Mouse (Mus musculus) gastrocnemius, postnatal 14 days (tissue): ENCODE data around the gene Col1a1. TPM values are rescaled to one million over a fixed set of nuclear protein-coding genes. Genes with fewer than 3 reads are reported as not detected.

ENCODE experiments used
- DNase-seq: peaks from one replicate; pipeline ENCODE4 v3.0.0; 2021; ENCODE audit warnings: mixed read lengths
- intact Hi-C: fragments of 180-260 bp; cut with DNase I; formaldehyde crosslinking; loops from one replicate; pipeline ENCODE4 v1.15.1; 2025; ENCODE audit warnings: low total_unique reads
- total RNA-seq, 2 experiments: library from RNA; stranded (reverse); gene quantifications; 2 replicates each; pipeline ENCODE4 v1.2.3; 2021

Gene Col1a1
- total RNA-seq, 2 experiments from 2014 or later, result 3,539 to 4,018 TPM

DNA sequence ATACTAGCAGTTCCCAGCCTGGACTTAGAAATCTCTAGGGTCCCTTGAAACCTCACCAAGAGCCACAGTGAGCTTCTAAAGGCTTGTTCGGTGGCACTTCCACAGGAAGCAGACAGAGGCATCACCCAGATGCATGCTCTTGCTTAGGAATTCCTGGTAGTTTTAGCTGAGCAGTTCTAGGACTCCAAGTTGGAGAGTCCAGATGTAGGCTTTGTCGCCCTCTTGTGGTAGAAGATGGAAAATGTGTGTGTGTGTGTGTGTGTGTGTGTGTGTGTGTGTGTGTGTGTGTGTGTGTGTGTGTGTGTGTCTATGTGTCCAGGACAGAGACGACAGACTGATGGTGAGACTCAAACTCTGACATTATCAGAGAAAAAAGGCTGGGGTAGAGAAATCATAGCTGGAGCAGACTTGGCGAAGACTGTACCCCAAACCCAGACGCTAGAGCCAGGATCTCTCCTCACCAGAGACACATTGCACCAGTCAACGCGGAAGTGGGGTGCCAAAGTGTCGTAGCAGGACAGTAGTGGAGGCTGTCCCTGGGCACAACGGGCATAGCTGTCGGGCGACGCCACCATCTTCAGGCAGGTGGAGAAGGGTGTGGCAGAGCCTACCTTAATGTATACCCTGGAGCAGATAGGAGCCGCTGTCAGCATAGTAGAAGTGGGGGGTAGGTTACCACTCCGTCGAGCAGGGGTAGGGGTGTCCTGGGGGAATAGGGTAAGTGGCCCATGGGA lies 34.4 kb downstream of the Col1a1 start:
- no peak for DNase-seq
- intact Hi-C loops, result loop anchor here (5.0 kb wide), 1 partner anchor 33 kb away; the partner anchor contains the start of gene Col1a1

DNA sequence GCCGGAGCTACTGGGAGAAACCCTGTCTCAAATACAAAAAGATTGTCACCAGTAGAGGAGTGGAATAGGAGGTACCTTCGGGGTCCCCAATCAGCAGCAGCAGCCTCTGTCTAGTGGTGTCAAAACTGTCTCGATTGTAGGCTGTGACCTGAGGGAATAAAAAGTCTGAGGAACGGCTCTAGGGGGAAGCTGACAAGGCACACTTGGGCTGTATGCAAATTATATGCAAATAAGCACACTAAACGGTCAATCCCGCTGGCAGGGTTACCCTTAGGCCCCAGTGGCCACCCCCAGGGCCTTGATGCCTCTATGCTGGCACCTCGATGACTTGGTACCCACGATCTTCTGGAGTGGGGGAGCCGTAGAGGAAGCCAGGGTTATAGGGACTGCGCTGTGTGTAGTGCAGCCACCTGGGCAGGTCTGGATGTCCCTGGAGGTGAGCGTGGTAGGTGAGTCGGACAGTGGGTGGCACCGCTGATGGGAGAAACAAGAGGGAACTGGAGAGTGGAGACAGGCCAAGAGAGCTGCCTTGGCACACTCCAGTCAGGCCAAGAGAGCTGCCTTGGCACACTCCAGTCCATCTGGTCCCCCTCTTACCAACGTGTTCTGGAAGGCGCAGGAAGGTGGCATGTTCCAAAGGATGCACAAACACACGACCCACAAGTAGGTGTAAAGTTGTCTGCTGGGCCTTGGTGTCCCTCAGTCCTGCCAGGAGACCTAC lies 36.0 kb downstream of the Col1a1 start:
- DNase-seq, result no peak
- intact Hi-C loops, result loop anchor here (5.0 kb wide), 1 partner anchor 35 kb away; the partner anchor contains the start of gene Col1a1

DNA sequence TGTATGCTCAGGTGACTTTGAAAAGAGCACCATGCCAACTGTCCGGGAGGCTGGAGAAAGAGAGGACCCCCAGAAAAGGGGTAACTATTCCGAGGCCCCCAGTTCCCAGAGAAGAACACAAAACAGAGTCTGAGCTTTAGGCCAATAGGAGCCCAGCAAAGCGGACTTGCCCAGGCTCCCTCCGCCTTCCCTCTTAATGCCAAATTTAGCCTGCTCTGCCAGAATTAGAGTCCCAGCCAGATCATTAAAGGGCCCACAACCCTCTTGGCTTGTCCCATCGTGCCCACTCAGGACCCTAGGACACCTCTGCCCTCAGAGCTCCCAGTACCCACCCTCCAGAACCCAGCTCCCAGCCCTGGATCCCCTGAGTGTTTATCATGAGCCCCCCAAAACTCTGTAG lies 36.9 kb downstream of the Col1a1 start:
- DNase-seq, result no peak

DNA sequence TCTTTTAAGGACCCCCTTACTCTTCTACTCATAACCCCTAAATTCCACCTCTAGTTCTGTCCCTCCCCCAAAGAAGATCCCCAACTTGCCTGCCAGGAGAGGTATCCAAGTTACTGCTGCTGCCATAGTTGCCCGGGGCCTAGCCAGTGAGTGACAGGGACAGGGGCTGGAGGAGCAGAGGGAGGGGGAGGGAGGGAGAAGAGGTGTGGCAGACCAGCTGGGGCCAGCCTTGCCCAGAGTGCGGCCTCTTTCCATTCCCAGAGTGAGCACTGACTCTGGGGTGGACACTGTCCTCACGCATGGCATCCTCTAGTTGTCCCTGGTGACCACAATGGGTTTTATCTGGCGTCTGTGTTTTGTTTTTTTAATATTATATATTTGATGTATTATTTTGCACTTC lies 37.3 kb downstream of the Col1a1 start:
- intact Hi-C loops, result loop anchor here (5.0 kb wide), 1 partner anchor 36 kb away; the partner anchor contains the start of gene Col1a1
- peak; percentile 78 for DNase-seq

More for the DNA sequence above, 36.9 kb downstream of the Col1a1 start:
- intact Hi-C loops, result loop anchor here (5.0 kb wide), 1 partner anchor 36 kb away; the partner anchor contains the start of gene Col1a1

DNA sequence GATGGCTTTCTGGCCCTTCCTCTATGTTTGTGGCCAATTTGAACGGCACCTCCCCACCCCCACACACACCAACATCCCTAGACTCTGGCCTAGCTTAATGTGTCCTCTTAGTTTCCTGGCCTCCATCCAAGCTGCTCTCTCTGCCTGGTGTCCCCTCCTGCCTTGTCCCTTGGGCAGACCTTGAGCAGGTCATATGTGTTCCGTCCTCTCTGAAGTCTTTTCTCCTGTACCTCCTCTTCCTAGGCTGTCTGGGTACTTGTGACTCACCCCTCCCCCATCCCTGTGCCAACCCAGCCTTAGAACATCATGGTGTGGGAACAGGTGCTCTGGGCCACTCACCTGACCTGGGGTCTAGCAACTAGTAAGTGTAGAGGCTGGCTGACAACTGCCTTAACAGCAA lies 38.9 kb downstream of the Col1a1 start:
- no peak for DNase-seq
- intact Hi-C loops, result loop anchor here (5.0 kb wide), 1 partner anchor 38 kb away; the partner anchor contains the start of gene Col1a1

DNA sequence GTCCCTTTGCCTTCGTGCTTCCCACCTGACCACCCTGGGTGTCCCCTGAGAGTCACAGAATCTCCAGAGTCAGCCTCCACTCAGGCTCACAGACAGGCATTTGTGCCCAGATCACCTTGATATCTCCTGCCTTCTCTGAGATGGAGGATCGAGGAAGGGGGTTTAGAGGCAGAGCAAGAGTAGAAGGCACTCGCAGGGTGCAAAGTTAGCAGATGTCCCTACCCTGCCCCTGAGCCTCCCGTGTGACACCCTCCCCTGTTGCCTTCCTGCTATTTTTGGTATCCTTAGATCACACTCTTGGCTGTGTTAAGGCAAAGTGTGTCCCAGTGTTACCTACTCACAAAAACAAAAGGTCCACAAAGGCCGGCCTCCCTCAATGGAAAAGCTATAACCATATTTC lies 40.2 kb downstream of the Col1a1 start, which contains the start of gene Sgca:
Sgca (minus strand) TSS at position 129 of the 400 bp plus-strand sequence.
- no peak for DNase-seq
- intact Hi-C loops, result no loop called here

DNA sequence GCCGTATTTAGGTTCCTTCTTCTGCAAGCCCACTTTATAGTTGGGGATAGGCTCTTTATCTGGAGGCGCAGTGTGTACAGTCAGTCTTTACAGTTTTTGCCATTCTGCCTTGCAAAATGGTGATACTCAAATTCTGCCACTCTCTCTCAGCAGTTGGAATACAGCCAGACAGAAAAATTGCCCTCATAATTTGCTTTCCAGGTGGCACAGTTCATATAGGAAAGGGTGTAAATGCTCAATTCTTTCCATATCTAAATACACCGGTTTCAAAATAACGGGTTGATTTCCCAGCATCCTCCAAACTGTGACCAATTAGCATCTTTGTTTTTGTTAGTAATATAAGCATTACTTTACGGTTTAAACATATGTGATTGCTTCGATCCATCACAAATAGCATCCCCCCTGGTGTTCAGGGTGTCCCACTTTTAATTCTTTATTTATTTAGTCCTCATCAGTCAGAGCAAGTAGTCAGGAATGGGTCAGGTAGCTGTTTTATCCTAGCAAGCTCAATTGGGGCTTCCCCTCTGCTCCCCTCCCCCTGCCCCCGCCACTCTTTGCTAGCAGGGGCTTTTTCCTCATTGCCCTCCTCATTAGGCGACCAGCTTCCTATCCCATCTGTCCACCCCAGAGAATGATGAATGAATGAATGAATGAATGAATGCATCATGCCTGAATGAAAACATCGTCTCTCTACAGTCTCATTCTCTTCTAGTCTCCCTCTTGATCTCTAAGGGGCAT lies 42.3 kb downstream of the Col1a1 start:
- intact Hi-C loops, result no loop called here
- DNase-seq, result no peak

DNA sequence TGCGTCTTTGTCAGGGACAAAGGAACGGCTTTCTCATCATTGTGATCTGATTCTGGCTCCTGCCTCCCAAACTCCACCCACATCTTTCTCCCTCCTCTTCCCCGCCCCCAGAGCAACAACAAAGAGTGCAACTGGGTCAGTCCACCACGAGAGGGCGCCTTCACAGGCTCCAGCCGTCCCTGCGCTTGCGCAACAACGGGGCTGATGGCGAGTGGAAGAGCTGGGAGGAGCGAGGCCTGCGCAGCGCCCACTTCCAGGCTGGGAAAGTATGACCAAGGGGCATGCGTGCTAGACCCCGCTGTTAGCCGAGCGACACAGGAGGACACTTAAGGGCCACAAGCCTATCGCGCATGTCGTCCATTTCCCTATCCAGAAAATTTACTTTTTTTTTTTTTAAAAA lies 42.9 kb downstream of the Col1a1 start:
- intact Hi-C loops, result no loop called here

DNA sequence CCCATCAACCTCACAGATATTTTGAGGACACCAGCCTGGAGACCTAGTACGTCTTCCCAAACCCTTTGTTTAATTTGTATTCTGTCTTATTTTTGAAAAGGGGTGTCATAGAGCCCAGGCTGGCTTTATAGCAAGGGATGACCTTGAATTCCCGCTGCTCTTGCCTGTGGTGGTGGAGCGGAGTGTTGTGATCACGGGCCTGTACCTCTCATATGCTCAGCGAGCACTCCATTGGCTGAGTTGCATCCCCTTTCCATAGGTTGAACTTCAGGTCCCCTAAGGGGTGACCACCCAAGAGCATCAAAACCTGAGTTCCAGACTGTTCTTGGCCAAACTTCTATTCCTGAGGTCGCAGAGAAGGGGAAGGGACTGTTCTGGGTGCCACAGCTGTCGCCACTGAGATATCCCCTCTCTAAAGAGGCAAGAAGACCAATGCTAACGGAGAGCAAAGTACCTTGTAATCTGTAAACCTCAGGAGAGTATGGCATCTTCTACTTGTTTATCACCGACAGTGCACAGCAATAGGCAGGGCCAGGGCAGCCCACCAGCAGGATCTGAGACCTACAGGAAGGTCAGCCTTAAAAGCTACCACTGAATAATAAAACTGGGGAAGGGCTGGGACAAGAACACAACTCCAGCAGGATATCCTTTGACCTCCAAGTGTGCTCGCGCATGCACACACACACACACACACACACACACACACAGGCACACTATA lies 43.6 kb downstream of the Col1a1 start:
- intact Hi-C loops, result no loop called here
- DNase-seq, result no peak

More for the DNA sequence above, 42.9 kb downstream of the Col1a1 start:
- DNase-seq, result peak; percentile 97

DNA sequence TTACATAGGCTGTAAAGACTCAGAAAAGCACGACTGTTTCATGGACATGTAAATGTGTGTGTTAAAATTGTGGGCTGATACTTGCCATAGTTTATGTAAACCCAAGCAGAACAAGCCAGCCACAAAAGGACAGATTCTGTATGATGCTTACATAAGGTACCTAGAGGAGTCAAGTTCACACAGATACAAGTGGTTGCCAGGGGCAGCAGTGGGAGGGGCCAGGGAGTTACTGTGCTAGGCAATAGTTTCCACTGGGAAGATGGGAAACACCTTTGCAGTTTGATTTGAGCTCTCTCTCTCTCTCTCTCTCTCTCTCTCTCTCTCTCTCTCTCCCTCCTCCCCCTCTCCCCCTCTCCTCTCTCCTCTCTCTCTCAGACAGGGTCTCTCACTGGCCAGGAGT lies 49.1 kb downstream of the Col1a1 start:
- no peak for DNase-seq
- intact Hi-C loops, result no loop called here

DNA sequence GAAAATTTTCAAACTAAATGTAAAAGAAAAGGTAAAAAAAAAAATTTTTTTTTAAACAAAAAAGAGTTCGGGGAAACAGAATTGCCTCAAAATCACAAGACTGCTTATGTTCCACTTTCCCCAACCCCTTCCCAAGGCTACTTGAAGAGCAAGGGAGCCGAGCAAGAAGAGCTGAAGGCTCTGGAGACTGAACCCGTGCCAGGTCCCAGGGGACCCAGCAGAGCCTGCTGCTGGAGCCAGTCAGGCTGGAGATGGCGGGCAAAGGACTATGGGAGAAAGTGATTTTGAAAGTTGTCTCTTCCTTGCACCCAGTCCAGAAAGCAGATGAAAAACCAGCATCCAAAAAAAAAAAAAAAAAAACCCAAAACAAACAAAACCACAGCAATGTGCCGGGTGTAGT lies 49.8 kb downstream of the Col1a1 start:
- DNase-seq, result peak; percentile 6
- intact Hi-C loops, result no loop called here

DNA sequence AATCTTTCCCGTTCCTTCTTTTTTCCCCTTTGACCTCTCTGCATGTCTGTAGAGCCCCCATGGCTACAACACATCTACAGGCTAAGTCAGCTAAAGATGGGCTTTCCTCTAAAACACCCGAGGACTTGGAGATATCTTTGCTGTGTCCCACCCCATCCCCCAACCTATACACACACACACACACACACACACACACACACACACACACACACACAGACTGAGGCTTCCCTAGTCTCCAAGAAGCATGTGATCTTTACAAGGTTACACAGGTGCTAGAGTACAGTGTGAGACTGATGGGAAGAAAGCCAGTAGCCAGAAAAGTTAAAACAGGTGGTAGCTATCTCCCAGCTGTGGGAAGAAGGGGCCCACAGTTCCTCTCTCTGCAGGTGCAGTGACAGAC lies 50.4 kb downstream of the Col1a1 start:
- intact Hi-C loops, result no loop called here
- no peak for DNase-seq

DNA sequence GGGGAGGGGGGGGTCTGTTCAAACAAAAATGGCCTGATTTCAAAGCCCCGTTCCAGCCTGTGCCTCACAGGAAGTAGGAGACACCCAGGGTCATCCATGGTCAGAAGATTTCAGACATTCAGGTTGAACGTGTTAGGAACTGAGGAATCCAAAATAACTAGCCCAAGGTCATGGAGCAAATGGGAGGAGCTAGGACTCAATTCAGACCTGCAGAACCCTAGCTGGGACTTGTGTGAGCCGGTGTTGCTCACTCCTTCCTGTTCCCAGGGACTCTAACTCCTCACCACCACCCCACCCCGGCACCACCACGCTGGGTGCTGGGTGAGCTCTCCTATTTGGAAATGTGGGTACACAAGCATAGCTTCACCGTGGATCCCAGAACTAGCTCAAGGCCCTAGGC lies 51.3 kb downstream of the Col1a1 start:
- intact Hi-C loops, result no loop called here
- DNase-seq, result no peak

DNA sequence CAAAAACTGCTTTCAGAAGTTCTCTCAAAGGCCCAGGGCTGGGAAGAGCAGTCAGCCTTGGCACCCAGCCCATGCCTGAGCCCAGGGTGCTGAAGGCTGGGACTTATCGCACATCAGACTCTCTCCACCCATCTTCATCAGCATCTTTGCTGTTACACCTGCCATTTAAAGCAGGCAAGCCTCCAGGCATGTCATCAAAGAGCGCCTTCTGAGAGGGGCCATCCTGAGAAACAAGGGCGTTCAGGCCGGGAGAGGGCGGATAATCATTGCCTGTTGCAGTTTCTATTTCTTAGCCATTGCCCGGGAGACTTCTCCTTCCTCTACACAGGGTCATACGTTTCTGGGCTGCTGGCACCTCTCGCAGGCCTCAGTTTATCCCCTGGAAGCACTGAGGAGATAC lies 51.8 kb downstream of the Col1a1 start:
- intact Hi-C loops, result no loop called here
- peak; percentile 3 for DNase-seq

DNA sequence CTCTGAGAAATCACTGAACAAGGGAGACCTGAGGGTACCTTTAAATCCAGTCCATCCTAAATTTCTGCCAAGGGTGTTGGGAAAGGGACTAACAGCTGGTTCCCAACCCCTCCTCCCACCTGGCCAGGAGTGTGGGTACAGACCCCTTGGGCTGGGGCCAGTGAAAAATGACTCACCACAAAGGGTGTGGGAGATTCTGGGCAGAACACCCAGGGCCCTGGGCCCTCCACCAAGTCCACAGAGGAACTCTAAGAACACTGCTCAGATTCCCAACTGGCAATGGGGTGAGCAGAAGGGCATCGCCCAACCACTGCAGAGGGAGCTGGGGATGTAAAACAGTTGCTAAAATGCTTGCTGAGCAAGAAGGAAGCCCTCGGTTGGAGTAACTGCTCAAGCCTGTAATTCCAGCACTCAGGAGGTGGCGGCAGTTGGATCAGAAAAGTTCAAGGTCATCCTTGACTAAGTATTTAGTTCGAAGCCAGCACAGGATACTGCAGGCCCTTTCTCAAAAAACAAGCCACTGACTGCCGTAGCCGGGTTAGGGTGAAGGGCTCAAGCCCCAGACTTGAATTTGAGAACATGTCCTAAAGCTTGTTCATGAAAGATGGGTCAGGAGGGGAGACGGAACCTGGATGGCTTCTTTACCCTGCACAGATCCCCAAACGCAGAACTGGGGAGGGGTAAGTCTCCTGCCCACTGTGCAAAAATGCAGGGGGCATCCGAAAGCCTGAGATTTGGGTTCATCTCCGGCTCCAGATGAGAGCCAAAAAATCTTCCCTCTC lies 52.9 kb downstream of the Col1a1 start:
- DNase-seq, result peak; percentile 82
- intact Hi-C loops, result no loop called here

DNA sequence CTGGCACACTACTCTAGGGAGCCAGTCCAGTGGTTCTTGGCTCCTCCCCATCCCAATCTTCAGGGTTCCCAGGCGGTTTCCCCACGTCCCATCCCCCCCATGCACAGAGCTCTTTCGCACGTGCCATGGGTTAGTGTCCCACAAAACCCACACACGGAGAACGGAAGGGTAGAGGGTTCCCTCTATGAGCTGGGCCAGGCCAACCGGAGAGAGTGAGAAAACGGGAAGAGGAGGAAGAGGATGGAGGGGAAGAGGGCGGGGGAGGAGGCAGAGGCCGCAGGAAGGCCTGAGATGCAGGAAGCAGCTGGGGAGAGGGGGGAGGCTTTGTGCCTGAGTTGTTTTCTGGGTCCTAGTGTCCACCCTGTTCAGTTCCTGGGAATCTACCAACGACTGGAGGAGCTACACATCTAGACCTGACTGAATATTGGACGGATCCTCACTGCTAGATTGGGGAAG lies 53.6 kb downstream of the Col1a1 start:
- DNase-seq, result peak; percentile 82
- intact Hi-C loops, result no loop called here

DNA sequence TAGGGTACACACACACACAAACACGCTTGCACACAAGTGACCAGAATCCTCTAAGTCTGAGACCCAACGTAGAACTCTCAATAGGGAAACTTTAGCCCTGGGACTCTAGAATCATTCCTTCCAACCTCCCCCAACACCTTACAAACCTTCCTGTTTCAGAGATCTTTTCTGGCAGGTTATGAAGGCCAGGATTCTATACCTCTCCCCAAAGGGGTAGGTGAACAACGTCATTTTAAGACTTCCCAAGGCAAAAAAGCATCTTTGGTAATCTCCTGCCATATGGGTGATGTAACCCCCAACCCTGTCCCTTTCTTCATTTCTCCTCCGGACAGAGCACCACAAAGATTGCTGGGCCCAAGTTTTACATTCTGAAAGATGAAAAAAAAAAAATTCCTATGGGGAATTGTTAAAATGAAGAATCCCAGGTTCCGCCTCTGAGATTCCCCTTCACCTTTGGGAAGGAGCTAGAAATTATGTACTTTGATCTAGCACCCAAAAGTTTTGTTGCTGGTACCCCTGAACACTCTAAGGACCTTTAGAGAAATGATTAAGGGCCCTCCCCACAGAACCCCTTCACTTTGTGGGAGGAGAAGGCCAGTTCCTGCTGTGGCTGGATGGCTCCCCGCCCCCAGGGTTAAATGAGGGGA lies 54.2 kb downstream of the Col1a1 start:
- DNase-seq, result no peak
- intact Hi-C loops, result no loop called here
